Mouse (Mus musculus): ENCODE results near the gene 4930451I11Rik.

Gene 4930451I11Rik

DNA sequence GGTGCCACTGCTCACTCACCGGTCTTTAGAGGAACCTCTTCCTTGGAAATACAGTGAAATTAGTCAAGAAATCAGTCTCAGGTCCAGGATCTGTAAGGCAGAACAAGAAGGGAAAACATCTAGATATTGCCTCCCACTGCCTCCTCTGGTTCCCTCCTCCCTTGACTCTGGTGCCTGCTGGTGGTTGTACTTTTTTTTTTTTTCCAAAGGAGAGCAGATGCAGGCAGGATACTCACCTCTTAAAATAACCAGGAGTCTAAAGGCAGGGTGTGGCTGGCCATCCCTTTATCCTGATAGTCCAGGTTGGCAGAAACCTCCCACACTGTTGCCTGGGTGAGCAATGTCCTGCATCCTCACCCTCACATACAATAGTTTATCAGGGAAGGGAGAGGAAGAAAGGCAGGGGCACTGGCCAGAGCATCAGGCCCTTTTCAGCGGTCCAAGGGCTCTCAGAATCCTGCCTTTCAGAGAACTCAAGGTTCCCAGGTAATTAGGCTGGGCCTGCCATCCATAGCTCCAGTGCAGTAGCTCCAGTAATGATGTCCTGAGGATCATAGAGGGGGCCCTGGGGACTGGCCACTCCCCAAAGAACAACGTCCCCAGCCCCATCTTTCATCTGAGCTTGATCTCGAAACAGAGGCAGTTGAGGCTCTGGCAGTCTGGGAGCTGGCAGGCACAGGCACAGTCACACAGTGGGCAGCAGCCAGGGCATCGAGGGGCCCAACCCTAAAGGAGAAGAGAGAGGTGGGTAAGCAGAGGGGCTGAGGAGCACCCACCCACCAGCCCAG lies 31.0 kb downstream of the 4930451I11Rik start:
- in situ Hi-C loops (cut with MboI, MseI) = no loop called here

DNA sequence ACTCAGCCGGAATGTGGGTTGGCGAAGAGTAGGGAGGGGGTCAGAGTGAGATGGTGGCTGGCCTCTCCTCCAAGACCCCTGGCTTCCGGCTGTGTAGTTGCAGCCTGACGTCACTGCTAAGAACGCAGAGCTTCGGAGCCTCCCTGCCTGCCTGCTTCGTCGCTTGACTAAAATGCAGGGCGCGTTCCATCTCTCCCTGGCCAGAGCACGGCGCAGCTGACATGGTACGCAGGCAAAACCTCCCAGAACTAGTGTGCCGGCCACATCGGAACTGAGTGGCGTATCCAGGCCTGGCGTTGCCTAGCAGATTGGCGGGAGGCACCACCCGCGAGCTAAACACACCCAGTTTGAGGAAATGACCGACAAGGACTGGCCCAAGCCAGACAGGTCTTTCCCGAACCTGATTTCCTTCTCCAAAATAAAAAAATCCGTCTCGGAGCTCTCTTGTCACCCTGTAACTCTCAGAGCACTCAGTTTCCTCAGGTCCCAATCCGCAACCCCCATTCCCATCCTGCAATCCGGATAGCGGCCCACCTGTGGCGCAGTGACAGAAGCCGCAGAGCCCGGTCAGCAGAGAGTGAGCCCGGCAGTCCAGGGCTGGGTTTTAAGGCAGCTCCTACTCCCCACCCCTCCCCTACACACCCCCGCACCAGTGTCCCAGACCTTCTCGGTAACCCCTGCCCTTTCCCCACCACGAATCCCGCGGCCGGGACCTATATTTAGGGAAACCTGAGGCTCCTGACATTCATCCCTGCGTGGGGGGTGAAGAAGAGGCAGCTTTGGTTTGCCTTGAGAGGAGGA lies 31.8 kb downstream of the 4930451I11Rik start:
- in situ Hi-C loops (cut with MboI, MseI) = no loop called here

DNA sequence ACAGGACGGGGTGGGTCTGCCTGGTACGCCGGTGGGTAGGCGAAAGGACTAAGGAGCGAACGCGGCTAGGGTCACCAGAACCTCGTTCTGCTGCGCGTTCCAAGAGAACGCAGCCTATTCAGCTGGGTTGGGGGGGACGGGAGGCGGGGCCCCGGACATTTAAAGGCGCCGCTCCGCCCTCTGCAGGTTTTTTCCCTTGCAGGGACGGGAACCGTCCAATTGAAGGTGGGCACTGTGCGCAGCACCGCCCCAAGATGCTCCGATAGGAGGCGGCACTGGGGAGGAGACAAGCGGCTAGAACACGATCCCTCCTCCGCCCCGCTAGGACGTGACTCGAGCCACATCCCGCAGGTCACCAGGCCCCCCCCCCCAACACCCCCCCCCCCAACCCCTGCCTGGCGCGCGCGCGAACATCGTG lies 32.4 kb downstream of the 4930451I11Rik start:
- in situ Hi-C loops (cut with MboI, MseI) = no loop called here

DNA sequence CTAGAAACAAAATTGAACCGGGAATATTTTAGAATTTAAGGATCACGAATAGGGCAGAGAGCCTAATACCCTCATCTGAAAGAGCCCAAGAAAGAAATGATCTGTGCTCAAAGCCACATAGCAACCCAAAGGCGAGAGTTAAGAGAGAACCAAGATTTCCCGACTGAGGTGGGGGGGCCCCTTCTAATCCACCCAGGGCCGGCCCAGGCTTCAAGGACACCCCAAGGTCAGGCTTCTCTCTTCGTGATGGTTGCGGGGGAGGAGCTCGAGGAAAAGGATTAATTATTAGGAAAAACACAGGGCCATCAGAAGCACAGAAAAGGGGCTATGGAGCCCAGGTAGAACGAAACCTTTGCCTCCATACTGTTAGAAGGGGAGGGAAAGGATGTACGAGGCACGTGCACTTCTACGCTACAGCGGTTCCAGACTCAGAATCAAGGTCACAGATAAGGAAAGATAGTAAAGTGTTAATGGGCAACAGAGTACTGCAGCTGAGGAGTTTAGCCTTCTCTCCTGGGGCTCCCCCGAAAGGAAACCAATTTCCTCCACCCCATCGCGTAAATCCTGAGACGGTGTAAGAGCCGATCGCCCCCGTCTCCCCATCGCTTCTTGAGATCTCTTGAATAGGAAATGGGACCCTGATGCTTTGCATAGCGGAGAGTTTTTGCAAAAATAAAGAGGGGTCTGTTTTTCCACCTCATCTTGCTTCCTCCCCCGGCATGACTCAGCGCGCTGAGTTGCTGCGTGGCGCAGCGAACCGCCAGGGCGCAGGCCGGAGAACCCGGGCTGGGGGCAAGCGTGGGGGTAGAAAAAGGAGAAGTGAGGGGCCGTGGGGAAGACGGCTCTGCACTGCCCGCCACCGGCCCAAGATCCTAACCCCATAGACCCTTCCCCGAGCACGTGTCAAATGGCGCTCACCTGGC lies 33.1 kb downstream of the 4930451I11Rik start:
- in situ Hi-C loops (cut with MboI, MseI) = no loop called here

DNA sequence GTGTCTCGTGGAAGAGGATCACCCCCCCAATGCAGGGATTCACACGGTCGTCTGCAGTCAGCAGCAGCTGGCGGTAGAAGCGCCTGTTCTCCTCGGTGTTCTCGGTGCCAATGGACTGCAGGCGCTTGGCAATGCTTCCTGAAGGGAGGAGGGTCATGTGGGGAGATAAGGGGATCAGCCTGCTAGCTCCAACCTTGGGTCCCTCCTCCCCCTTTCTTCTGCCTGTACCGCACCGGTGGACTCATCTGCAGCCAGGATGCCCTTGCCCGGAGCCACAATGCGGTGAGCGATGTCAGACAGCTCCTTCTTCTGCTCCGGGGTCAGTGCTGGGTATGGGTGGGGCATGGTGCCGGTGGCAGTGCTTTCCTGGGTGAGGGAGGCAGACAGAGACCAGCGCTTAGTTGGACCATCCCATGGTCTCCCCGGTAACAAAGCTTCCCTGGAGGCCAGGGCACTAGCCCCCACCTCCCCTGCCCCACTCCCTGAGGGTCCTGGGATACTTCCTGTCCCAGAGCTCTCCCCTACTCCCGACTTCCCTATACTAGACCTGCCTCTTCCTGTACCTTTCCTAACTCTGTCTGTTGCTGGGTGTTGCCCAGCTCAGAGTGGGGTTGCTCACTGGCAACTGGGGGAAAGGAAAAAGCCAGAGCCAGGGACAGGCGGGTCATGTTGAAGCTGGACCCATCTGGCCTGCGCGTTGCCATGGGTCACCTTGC lies 33.9 kb downstream of the 4930451I11Rik start, which contains the start of gene Fam57b:
TSS of gene Fam57b (plus strand) at position 258 of the 716 bp plus-strand sequence.
- in situ Hi-C loops (cut with MboI, MseI) = no loop called here

DNA sequence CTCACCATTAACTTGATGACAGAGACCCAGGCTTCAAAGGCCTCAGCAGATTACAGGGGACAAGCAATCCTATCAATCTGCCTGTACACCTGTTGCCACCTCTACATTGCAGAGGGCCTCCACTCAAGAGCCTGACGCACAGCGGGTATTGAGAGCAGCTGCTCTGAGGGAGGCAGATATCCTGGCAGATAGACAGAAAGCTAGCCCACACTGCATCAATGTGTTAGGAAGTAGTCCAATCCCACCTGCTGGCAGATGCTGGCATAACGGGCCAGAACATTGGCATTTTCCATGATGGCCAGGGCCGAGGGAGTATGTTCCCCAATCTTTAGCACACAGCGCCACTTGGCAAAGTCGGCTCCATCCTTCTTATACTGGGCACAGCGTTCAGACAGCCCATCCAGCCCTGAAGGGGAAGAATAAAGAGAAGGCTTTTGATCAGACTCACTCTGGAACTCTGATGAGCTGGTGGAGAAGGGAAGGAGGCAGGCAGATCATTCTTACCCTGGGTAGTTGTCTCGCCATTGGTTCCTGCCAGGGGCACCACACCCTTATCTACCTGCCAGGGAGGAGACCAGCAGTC lies 35.0 kb downstream of the 4930451I11Rik start:
- in situ Hi-C loops (cut with MboI, MseI) = no loop called here

DNA sequence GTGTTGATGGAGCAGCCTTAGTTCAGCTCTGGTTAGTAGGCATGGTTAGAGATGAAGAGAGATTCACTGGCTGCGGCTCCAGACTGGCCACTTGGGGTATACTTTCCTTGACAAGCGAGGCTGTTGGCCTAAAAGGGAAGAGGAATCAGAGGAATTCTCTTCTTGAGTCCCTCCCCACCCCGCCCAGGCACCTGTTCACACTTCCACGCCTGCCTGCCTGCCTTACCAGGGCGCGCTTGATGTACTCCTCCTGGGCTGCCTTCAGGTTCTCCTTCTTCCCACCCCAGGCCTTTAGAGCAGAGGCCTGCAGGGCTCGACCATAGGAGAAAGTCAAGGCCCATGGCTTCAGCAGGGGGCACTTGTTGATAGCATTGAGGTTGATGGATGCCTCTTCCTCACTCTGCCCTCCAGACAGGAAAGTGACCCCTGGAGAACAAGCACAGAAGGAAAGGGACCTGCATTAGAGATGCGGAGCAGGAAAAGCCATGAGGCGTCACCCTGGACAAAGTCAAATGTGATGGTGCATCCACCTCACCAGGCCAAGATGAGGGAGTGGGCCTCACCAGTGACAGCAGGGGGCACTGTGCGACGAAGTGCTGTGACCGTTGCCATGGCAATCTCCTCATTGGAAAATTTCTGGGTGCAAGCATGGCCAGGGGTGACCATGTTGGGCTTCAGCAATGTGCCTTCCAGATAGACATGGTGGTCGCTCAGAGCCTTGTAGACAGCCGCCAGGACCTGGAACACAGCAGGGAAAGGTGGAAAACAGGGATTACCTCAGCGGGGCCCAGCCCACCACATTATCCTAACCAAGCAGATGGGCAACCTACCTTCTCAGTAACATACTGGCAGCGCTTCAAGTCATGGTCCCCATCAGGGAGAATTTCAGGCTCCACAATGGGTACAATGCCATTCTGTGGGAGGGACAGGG lies 35.8 kb downstream of the 4930451I11Rik start:
- in situ Hi-C loops (cut with MboI, MseI) = no loop called here

DNA sequence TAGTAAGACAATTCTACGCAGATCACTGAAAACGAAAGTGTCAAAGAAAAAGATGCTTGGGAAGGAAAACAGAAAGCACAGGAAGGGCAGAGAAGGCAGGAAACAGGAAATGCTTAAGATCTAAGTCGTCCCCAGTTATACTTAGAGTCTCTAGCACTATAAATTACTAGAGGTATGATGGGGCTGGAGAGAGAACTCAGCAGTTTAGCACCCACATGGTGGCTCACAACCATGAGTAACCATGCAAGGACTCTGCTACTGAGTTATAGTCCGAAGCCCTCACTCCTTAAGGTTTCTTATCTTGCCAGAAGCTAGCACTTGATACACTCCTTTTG lies 37.2 kb downstream of the 4930451I11Rik start:
- in situ Hi-C loops (cut with MboI, MseI) = no loop called here

DNA sequence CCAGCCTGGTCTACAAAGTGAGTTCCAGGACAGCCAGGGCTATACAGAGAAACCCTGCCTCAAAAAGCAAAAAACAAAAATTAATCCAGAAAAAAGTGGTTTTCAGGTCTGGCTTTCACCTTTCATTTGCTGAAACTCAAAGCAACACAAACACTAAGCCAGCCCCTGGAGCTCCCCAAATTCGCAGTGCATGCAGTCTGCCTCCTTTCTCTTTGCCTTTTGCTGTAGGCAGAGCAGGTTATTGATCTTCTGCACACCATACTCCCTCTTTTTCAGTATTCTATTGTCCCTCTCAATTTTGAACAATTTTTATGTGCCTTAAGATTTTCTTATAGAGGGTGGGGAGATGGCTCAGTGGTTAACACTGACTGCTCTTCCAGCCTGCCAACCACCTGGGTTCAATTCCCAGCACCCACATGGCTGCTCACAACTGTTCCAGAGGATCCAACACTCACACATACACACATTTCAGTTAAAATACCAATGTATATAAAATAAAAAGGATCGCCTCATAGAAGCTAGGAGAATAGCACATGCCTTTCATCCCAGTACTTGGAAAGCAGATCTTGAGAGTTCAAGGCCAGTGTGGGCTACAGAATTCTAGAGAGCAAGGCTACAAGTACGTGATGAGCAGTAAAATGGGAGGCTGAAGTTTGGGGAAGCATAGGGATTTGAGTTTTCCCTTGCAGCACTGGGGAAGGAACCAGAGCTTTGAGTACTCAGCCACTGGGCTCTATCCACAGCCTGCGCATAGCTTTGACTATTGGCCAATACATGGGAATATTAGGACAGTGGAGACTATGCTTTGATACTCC lies 37.8 kb downstream of the 4930451I11Rik start:
- in situ Hi-C loops (cut with MboI, MseI) = no loop called here

DNA sequence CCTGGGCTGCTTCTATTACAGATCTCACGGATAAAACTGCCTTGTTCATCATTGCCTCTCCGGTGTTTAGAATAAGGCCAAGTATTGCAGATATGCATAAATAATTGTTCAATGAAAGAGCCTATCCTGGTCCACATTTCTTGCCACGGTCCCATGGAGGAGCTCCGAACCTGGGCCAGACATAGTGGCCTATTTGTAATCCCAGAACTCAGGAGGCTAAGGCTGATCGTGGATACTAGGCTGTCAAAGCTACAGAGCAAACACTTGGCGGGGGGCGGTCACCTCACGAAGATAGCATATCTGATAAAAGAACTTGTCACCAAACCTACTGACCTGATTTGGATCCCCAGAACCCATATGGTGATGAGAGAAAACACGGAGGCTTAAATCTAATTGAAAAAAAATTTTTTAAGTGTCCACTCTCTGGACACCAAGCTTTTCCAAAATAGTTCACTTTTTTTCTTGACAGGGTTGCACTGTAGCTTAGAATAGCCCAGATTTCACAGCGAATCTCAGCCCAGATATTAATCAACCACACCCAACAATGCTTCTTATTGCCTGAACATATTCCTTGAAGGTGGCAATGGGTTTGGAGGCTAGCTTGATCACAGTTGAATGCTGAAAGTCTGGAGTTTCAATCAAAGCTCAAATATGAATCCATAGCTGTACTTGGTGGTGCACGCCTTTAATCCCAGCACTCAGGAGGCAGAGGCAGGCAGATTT lies 38.6 kb downstream of the 4930451I11Rik start:
- in situ Hi-C loops (cut with MboI, MseI) = no loop called here

DNA sequence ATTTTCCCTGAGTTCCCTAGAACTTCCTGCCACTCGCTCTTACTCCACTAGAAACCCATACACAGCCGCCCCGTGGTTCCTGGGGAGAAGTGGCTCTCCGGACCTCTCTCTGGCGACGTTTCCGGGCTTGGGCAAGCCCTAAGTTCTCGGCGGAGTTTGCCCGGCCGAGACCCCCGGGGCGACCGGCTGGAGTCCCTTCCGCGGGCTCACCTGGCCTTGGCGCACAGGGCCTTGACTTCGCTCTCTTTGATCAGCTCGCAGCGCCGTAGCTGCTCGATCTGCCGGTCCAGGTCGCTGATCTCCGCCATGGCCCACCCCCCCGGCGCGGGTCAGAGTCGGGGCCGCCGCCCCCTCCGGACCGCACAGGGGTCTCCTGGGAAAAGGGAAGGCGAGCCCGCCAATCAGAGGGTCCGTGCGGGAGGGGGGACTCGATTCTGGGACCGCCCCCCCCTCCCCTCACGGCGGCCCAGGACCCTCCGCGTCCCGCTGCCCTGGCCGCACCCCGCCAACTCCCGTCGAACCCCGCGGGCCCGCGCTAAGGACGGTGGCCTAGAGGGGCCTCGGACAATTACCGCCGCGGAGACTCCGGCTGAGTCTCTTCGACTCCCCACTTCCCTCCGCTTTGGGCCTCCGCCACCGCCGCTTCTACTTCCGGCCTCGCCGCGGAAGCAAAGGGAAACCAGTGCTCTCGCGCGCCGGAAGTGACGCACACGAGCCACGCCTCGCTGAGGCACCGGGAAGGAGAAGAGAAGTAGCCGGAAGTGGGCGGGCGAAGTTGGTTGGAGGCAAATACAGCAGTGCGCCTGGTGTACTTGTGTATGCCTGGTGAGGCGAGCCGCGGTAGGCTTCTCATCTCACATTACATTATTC lies 39.4 kb downstream of the 4930451I11Rik start, which contains the start of gene Ppp4c:
TSS of gene Ppp4c (minus strand) at position 646 of the 870 bp plus-strand sequence.
- in situ Hi-C loops (cut with MboI, MseI) = no loop called here

DNA sequence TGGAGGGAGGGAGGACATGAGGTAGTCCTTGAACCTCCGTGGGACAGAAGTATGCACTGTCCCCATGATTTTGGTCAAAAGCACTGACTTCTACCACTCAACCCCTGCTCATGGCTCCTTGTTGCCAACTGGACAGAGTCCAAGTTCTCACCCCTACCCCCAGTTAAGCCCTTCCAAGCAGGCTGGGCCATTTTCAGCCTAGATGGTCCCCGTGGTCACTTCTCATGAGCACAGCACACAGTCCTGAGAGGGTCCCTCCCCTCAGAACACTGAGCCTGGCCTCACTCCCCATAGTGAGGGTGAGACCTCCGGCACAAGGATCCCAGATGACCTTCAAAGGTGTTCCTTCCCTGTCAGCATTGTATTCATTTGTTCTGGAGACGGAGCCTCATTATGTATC lies 42.3 kb downstream of the 4930451I11Rik start:
- in situ Hi-C loops (cut with MboI, MseI) = no loop called here

DNA sequence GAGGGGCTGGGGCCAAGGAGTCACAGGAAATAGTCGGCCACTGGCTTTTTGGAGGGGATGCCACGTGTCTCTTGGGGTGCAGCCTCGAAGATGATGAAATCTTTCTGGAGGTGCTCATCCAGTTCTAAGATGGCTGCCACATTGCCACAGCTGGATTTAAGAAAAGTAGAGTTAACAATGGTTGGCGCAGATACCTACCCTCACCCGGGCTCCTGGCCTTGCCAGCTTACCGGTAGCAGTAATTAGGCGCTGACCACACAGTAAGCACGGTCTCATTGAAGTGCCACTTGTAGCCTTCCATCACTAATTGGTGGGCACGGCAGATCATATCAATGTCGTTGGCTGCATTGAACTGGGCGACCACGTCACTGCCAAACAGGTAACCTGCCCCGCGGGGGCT lies 45.3 kb downstream of the 4930451I11Rik start:
- in situ Hi-C loops (cut with MboI, MseI) = no loop called here

DNA sequence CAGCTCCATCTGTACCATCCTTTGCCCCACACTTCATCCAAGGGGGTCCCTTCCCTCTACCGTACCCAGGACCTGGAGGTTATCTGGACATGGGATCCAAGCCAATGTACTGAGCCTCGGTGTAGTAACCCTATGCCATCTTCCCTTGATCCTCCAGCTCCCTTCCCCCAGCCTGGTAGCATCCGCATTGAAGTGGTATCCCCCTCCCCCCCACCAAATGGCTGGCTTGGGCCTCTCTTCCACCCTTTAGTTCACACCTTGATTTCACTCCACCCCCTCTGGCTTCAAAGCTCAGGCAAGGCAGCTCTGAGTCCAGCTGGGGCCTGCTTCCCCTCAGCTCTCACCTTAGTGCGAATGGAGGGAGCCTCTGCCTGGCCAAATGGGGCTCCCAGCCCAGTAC lies 46.4 kb downstream of the 4930451I11Rik start:
- in situ Hi-C loops (cut with MboI, MseI) = no loop called here

DNA sequence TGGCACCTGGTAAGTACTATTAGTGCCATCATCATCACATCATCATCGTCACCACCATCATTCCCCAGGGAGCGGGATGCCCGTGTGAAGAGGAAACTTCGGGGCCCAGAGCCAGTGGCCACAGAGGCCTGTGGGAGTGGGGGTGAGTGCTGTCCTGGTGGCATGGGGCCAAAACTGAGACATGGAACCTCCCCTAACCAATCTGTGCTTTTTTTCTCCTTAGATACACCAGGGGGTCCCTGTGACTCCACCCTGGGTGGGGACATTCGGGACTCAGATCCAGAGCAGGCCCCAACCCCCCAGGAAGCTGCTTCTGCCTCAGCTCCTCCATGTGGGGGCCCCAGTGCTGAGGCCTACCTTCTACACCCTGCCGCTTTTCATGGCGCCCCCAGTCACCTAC lies 47.0 kb downstream of the 4930451I11Rik start:
- in situ Hi-C loops (cut with MboI, MseI) = no loop called here

DNA sequence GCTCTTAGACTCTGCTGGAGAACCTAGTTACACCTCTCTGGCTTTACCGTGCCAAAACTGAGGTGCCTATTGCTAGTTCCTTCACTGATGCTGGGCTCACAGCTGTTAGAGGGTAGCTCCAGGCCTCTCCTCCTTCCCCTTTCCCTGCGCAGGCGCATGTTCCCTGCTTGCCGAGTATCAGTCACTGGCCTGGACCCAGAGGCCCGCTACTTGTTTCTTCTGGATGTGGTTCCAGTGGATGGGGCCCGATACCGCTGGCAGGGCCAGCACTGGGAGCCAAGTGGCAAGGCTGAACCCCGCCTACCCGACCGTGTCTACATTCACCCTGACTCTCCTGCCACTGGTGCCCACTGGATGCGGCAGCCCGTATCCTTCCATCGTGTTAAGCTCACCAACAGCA lies 48.7 kb downstream of the 4930451I11Rik start:
- in situ Hi-C loops (cut with MboI, MseI) = no loop called here
